17 mouse cellular contexts compared by ENCODE assay signal in genomic region chr14:31697346-31697745, GRCm38 (mm10). TPM values are rescaled to one million over a fixed set of nuclear protein-coding genes. Genes with fewer than 3 reads are reported as not detected.
DNase-seq lines count a peak whose midpoint lies in the region; ATAC-seq lines count a peak whose summit lies in the region.
"Had no signal": no experiment of that assay in that cellular context is flagged by ENCODE, and none has a peak within 500 bp of the region (broad histone marks: within the 10 kb centered on the region; RNA-seq: fewer than 3 reads in every experiment).

No protein-coding gene starts in this region.

- no peak; the same call in 1 of the 2 replicates for ATAC-seq in heart, embryonic 13.5 days (ENCODE audit: extremely low read depth, insufficient number of reproducible peaks, low FRiP score, low TSS enrichment)
- ATAC-seq in erythroblast, adult 5-6 weeks (replicated peaks; ENCODE audit: low FRiP score, poor library complexity, severe bottlenecking): no peak
- no peak for ATAC-seq in forebrain, embryonic 12.5 days (ENCODE audit: low FRiP score)
- ATAC-seq: forebrain, embryonic 15.5 days had no signal

- peaks cover 36% of the 10 kb centered on the region for H3K36me3 ChIP-seq in heart, embryonic 13.5 days
- H3K36me3 ChIP-seq in splenic B cell, adult 2 months (ENCODE audit: control insufficient read depth, insufficient read depth, low read length, poor library complexity, severe bottlenecking): peaks cover 6% of the 10 kb centered on the region
- H3K36me3 ChIP-seq in forebrain, embryonic 12.5 days (replicated peaks): peaks cover 44% of the 10 kb centered on the region

- no peak overlapping the region for H3K4me3 ChIP-seq in heart, embryonic 13.5 days
- H3K4me3 ChIP-seq in forebrain, embryonic 12.5 days (replicated peaks): no peak overlapping the region
- H3K4me3 ChIP-seq: forebrain, embryonic 15.5 days had no signal

- no peaks in the 10 kb centered on the region for H3K27me3 ChIP-seq in heart, embryonic 13.5 days (replicated peaks)
- no peaks in the 10 kb centered on the region for H3K27me3 ChIP-seq in splenic B cell, adult 2 months (ENCODE audit: control insufficient read depth, insufficient read depth, low read length, poor library complexity, severe bottlenecking)
- no peaks in the 10 kb centered on the region for H3K27me3 ChIP-seq in forebrain, embryonic 12.5 days
- H3K27me3 ChIP-seq: forebrain, embryonic 15.5 days had no signal

- no peaks in the 10 kb centered on the region for H3K9me3 ChIP-seq in heart, embryonic 13.5 days
- H3K9me3 ChIP-seq in forebrain, embryonic 12.5 days: no peaks in the 10 kb centered on the region
- H3K9me3 ChIP-seq: forebrain, embryonic 15.5 days had no signal

- no peak overlapping the region for H3K4me2 ChIP-seq in heart, embryonic 13.5 days
- H3K4me2 ChIP-seq in forebrain, embryonic 12.5 days: no peak overlapping the region
- H3K4me2 ChIP-seq: forebrain, embryonic 15.5 days had no signal

- peak overlapping the region; percentile 77 for H3K27ac ChIP-seq in heart, embryonic 13.5 days (replicated peaks)
- no peak overlapping the region for H3K27ac ChIP-seq in forebrain, embryonic 12.5 days
- H3K27ac ChIP-seq: forebrain, embryonic 15.5 days had no signal

- peaks cover 23% of the 10 kb centered on the region for H3K4me1 ChIP-seq in heart, embryonic 13.5 days
- no peaks in the 10 kb centered on the region for H3K4me1 ChIP-seq in forebrain, embryonic 12.5 days
- H3K4me1 ChIP-seq: forebrain, embryonic 15.5 days had no signal

- WGBS in heart, embryonic 13.5 days: 55% methylated on average over 3 of the region's 3 CpGs
- 99% methylated on average over 3 of the region's 3 CpGs for WGBS in forebrain, embryonic 12.5 days

- DNase-seq in thymus, postnatal 0 days (ENCODE audit: low spot score): peak; percentile 42
- no peak for DNase-seq in thymus, postnatal 10 days (ENCODE audit: low spot score in 2 of 2)
- peak; percentile 75 for DNase-seq in cerebellum, adult 9-10 months
- peak; percentile 33 for DNase-seq in splenic B cell, adult 2 months (ENCODE audit: low read depth, low spot score)
- no peak for DNase-seq in embryo, embryonic 11 days
- DNase-seq: gastrocnemius, postnatal 25 days; lung, postnatal 10 days; midbrain, embryonic 14.5 days; right cerebral cortex, postnatal 25 days had no signal

- no peak overlapping the region for H3K9ac ChIP-seq in heart, embryonic 13.5 days
- H3K9ac ChIP-seq in forebrain, embryonic 12.5 days: no peak overlapping the region
- H3K9ac ChIP-seq: forebrain, embryonic 15.5 days had no signal

RNA-seq across cellular contexts. Expression of gene Hacl1, which starts 56.3 kb away (rescaled TPM):
- 19.6 and 31.3 TPM in 2 replicates for polyA plus RNA-seq in thymus, postnatal 0 days (2015; fragmentation: Nextera tagmentation; extraction: Ambion mirVana)
- polyA plus RNA-seq in heart, embryonic 13.5 days (2015; fragmentation: Nextera tagmentation; extraction: Ambion mirVana): 10.2 and 10.7 TPM in 2 replicates
- total RNA-seq in erythroblast, adult 5-6 weeks (2015; ENCODE audit: low replicate concordance): 0.58 and 11.5 TPM in 2 replicates
- total RNA-seq in erythroblast, adult 5-6 weeks (2017; ENCODE audit: low replicate concordance): 11.2 and 18.7 TPM in 2 replicates
- 6.9 and 8.9 TPM in 2 replicates for polyA plus RNA-seq in forebrain, embryonic 12.5 days (2016; fragmentation: Nextera tagmentation; extraction: Ambion mirVana)

RNA-seq across cellular contexts. Expression of gene Btd, which starts 56.5 kb away (rescaled TPM):
- 21.2 and 23.2 TPM in 2 replicates for polyA plus RNA-seq in thymus, postnatal 0 days (2015; fragmentation: Nextera tagmentation; extraction: Ambion mirVana)
- polyA plus RNA-seq in heart, embryonic 13.5 days (2015; fragmentation: Nextera tagmentation; extraction: Ambion mirVana): 19.8 and 25.3 TPM in 2 replicates
- 5.6 and 18.3 TPM in 2 replicates for total RNA-seq in erythroblast, adult 5-6 weeks (2015; ENCODE audit: low replicate concordance)
- 4.5 and 5.3 TPM in 2 replicates for total RNA-seq in erythroblast, adult 5-6 weeks (2017; ENCODE audit: low replicate concordance)
- 13.9 and 15.2 TPM in 2 replicates for polyA plus RNA-seq in forebrain, embryonic 12.5 days (2016; fragmentation: Nextera tagmentation; extraction: Ambion mirVana)

RNA-seq across cellular contexts. Expression of gene Gm49387, which starts 56.7 kb away (rescaled TPM):
- polyA plus RNA-seq in thymus, postnatal 0 days (2015; fragmentation: Nextera tagmentation; extraction: Ambion mirVana): 2.6 and 3.2 TPM in 2 replicates
- 2.1 TPM in 1 of 2 replicates, not detected in the other for polyA plus RNA-seq in heart, embryonic 13.5 days (2015; fragmentation: Nextera tagmentation; extraction: Ambion mirVana)
- 2.7 TPM in 1 of 2 replicates, not detected in the other for total RNA-seq in erythroblast, adult 5-6 weeks (2015; ENCODE audit: low replicate concordance)
- total RNA-seq in erythroblast, adult 5-6 weeks (2017; ENCODE audit: low replicate concordance): not detected in 2 replicates
- polyA plus RNA-seq in forebrain, embryonic 12.5 days (2016; fragmentation: Nextera tagmentation; extraction: Ambion mirVana): 1.1 TPM in 1 of 2 replicates, not detected in the other
- total RNA-seq: ES-E14; layer of hippocampus, postnatal 25 days; liver, adult 2 months had no signal
- polyA plus RNA-seq: midbrain, embryonic 14.5 days; neural tube, embryonic 14.5 days had no signal

Comparison
In these comparisons a context has a peak if more than half of its experiments do, and no peak if none do; other contexts are left out.
1. DNase-seq: peak in thymus, postnatal 0 days (single experiment), cerebellum, adult 9-10 months (single experiment) and splenic B cell, adult 2 months (single experiment); none in thymus, postnatal 10 days (0 of 2) and embryo, embryonic 11 days (single experiment).